Mouse (Mus musculus) hindbrain, embryonic 16.5 days (tissue): ENCODE measurements around the gene Mlxipl. TPM values are rescaled to one million over a fixed set of nuclear protein-coding genes. Genes with fewer than 3 reads are reported as not detected.

ENCODE experiments used
- ATAC-seq: fragments of 200-750 bp; cut with Nextera tagmentation; 2 replicates; pipeline ENCODE4 v1.8.0; 2017; ENCODE audit warnings: moderate TSS enrichment, moderate library complexity
- H3K27ac ChIP-seq: fragments of 300-500 bp; sonication (generic); 2 replicates; pipeline ENCODE4 v1.5.1; 2014; ENCODE audit warnings: low read depth, mild to moderate bottlenecking, control low read depth, low read length, moderate library complexity
- H3K27me3 ChIP-seq: fragments of 300-500 bp; sonication (generic); replicated peaks from 2 replicates; pipeline ENCODE4 v1.6.1; 2014; ENCODE audit warnings: low read length; ENCODE audit not compliant: control insufficient read depth, insufficient read depth
- H3K36me3 ChIP-seq: fragments of 300-500 bp; sonication (generic); 2 replicates; pipeline ENCODE4 v1.6.1; 2014; ENCODE audit warnings: mild to moderate bottlenecking, low read length, moderate library complexity, mixed read lengths; ENCODE audit not compliant: control insufficient read depth, insufficient read depth
- H3K4me1 ChIP-seq: fragments of 300-500 bp; sonication (generic); 2 replicates; pipeline ENCODE4 v1.6.1; 2014; ENCODE audit warnings: low read depth, low read length; ENCODE audit not compliant: control insufficient read depth, insufficient read depth
- H3K4me2 ChIP-seq: fragments of 300-500 bp; sonication (generic); 2 replicates; pipeline ENCODE4 v1.6.1; 2014; ENCODE audit warnings: mild to moderate bottlenecking, low read length, control low read depth, moderate library complexity
- H3K4me3 ChIP-seq: fragments of 300-500 bp; sonication (generic); 2 replicates; pipeline ENCODE4 v1.5.1; 2014; ENCODE audit warnings: mild to moderate bottlenecking, low read length, control low read depth, moderate library complexity
- H3K9ac ChIP-seq: fragments of 300-500 bp; sonication (generic); 2 replicates; pipeline ENCODE4 v1.6.1; 2014; ENCODE audit warnings: low read depth, mild to moderate bottlenecking, control low read depth, low read length, moderate library complexity
- H3K9me3 ChIP-seq: fragments of 300-500 bp; sonication (generic); 2 replicates; pipeline ENCODE4 v1.6.1; 2014; ENCODE audit warnings: mild to moderate bottlenecking, low read length, moderate library complexity; ENCODE audit not compliant: control insufficient read depth
- WGBS: fragments of 180-500 bp; shearing (Covaris S2); extraction: QIAGEN DNeasy Blood & Tissue Kit; methylation state at CpG from one replicate; pipeline ENCODE4 v1.1.7; 2014; 5-methylcytosine and 5-hydroxymethylcytosine counted together
- polyA plus RNA-seq: library from polyadenylated mRNA; unstranded; fragments of >200 nt; fragmentation: Nextera tagmentation; extraction: Ambion mirVana; gene quantifications from 2 replicates; pipeline ENCODE4 v1.2.1, GENCODE M21; 2015

Mlxipl gene
- polyA plus RNA-seq, 1 experiment from 2014 or later: 0.84 TPM

DNA sequence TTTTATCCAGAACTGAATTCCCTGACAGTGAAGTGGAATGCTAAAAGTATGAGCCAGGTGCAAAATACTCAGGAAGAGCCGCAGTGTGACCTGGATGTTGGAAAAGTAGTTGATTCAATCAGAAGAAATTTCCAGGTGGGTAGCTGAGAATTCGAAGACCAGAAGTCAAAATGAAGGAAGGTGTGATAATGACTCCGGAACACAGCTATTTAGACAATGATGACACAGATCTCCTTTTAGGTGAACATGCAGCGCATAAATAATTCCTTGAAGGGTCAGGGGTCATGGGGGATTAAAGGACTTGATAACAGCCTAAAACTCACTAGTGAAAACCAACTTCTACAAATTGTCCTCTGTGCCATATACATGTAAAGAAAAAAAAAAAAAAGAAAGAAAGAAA lies 77.8 kb downstream of the Mlxipl start:
- H3K27ac ChIP-seq: no peak overlapping the region
- WGBS: 95% methylated on average over 4 of the region's 4 CpGs
- peaks cover 4% of the 10 kb centered on the region for H3K36me3 ChIP-seq
- H3K9ac ChIP-seq: no peak overlapping the region
- peak overlapping the region; percentile 66; the same call in 1 of the 2 replicates for H3K4me2 ChIP-seq
- no peaks in the 10 kb centered on the region for H3K27me3 ChIP-seq
- no peak overlapping the region for H3K4me3 ChIP-seq
- H3K4me1 ChIP-seq: peaks cover 9% of the 10 kb centered on the region
- no peak for ATAC-seq
- H3K9me3 ChIP-seq: no peaks in the 10 kb centered on the region

DNA sequence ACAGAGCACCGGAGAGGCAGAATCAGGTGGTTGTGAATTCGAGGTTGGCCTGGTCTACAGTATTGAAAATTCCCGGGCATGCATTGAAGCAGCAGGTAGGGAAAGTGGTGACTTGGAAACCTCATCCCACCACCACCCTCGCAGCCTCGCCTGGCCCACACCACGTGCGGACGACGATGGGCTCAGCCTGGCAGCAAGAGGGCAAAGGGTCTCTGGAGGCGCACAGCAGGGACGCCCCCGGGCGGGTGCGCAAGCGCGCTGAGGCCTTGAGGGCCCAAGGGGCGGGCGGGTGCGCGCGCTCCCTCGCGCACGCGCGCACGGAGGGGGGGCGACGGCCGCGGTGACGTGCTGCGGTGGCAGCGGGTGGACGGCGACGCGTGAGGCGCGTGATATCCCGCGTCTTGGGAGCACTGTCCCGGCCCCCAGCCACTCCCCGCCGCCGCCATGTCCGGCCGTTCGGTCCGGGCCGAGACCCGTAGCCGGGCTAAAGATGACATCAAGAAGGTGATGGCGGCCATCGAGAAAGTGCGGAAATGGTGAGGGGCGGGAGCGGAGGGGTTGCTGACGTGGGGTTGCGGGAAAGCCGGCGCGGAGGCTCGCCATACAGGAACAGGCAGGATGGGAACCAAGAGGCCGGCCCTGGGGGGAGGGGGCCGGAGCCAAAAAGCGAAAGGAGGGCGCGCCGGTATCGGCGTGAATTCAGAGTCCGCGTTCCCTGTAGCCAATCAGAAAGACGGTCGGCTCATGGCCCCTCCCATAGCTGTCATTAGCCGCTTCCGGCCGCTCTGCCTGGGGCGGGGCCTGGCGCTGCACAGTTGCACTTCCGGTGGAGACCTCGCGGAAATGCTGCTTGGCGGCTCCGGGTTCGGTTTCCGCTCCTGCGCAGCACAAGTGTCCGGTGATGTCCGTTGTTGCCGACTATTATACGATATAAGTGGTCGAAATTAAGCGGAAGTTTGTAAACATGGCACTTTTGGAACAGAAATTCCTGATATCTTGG lies 78.7 kb downstream of the Mlxipl start, which contains the start of gene Bcl7b:
Gene Bcl7b, plus strand, starts transcription at position 221 of the 1,000 bp plus-strand sequence.
- ATAC-seq: peak; percentile 98
- Histone ChIP-seq H3K4me2 (peak within 1 kb of the TSS; percentile 66), H3K4me3 (peak within 1 kb of the TSS; percentile 73), H3K4me1 (peaks cover 9% of the 10 kb centered on the region), H3K9ac (peak within 1 kb of the TSS; percentile 91), H3K27me3 (no peaks in the 10 kb centered on the region), H3K27ac (peak within 1 kb of the TSS; percentile 100), H3K36me3 (peaks cover 10% of the 10 kb centered on the region), H3K9me3 (no peaks in the 10 kb centered on the region)
- 2% methylated on average over 94 of the region's 95 CpGs for WGBS

GRCm38 (mm10) chr5:135169479-135169878 lies 79.8 kb downstream of the Mlxipl start:
- Histone ChIP-seq H3K27me3 (no peaks in the 10 kb centered on the region), H3K9me3 (no peaks in the 10 kb centered on the region), H3K27ac (no peak overlapping the region), H3K4me1 (peaks cover 9% of the 10 kb centered on the region), H3K4me3 (peak overlapping the region; percentile 73), H3K36me3 (peaks cover 14% of the 10 kb centered on the region), H3K9ac (peak overlapping the region; percentile 41), H3K4me2 (peak overlapping the region; percentile 66)
- ATAC-seq: no peak
- WGBS: 91% methylated on average over 5 of the region's 5 CpGs

GRCm38 (mm10) chr5:135171688-135172220 lies 82.1 kb downstream of the Mlxipl start:
- H3K9ac ChIP-seq: no peak overlapping the region
- no peak for ATAC-seq
- H3K9me3 ChIP-seq: no peaks in the 10 kb centered on the region
- no peaks in the 10 kb centered on the region for H3K27me3 ChIP-seq
- H3K27ac ChIP-seq: no peak overlapping the region
- no peak overlapping the region for H3K4me3 ChIP-seq
- 93% methylated on average over 6 of the region's 6 CpGs for WGBS
- H3K4me1 ChIP-seq: peaks cover 9% of the 10 kb centered on the region
- peaks cover 14% of the 10 kb centered on the region for H3K36me3 ChIP-seq
- H3K4me2 ChIP-seq: no peak overlapping the region

GRCm38 (mm10) chr5:135172986-135173385 lies 83.3 kb downstream of the Mlxipl start:
- ATAC-seq: no peak
- H3K4me3 ChIP-seq: no peak overlapping the region
- peaks cover 21% of the 10 kb centered on the region for H3K36me3 ChIP-seq
- H3K4me2 ChIP-seq: no peak overlapping the region
- peaks cover 9% of the 10 kb centered on the region for H3K4me1 ChIP-seq
- H3K27me3 ChIP-seq: no peaks in the 10 kb centered on the region
- no peak overlapping the region for H3K9ac ChIP-seq
- WGBS: 95% methylated on average over 5 of the region's 5 CpGs
- H3K9me3 ChIP-seq: no peaks in the 10 kb centered on the region
- no peak overlapping the region for H3K27ac ChIP-seq

- H3K4me3 ChIP-seq: no peak overlapping the region
- H3K27me3 ChIP-seq: no peaks in the 10 kb centered on the region
- no peak overlapping the region for H3K4me2 ChIP-seq
- H3K4me1 ChIP-seq: no peaks in the 10 kb centered on the region
- no peak overlapping the region for H3K27ac ChIP-seq
- ATAC-seq: no peak
- H3K36me3 ChIP-seq: peaks cover 28% of the 10 kb centered on the region
- H3K9me3 ChIP-seq: no peaks in the 10 kb centered on the region
- H3K9ac ChIP-seq: no peak overlapping the region
Measured at GRCm38 (mm10) chr5:135175086-135175485, 85.4 kb downstream of the Mlxipl start.

DNA sequence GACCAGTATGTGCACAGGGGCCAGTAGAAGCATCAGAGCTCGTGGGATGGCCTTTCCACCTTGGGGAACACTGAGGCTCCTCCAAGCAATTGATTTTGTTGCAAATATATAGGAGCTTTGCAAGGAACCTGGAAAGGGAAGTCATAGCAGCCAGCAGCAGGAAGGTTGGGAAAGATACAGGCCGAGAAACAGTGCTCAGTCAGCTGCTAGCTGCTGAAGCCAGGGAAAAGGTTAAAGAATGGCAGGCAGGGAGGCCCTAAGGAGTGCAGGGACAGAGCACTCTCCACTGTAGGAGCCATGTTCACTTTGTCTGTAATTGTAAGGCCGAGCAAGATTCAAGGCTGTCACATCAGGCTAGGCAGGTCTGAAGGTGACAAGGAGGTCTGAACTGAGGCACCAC lies 88.8 kb downstream of the Mlxipl start:
- 80% methylated on average over 3 of the region's 3 CpGs for WGBS
- Histone ChIP-seq H3K9ac (no peak overlapping the region), H3K36me3 (peaks cover 39% of the 10 kb centered on the region), H3K27me3 (no peaks in the 10 kb centered on the region), H3K4me3 (no peak overlapping the region), H3K4me1 (no peaks in the 10 kb centered on the region), H3K27ac (no peak overlapping the region), H3K9me3 (no peaks in the 10 kb centered on the region), H3K4me2 (no peak overlapping the region)
- no peak for ATAC-seq

GRCm38 (mm10) chr5:135178996-135179395 lies 89.3 kb downstream of the Mlxipl start:
- WGBS: 81% methylated on average over 4 of the region's 4 CpGs
- H3K9me3 ChIP-seq: no peaks in the 10 kb centered on the region
- H3K4me3 ChIP-seq: no peak overlapping the region
- no peak for ATAC-seq
- H3K4me1 ChIP-seq: no peaks in the 10 kb centered on the region
- no peaks in the 10 kb centered on the region for H3K27me3 ChIP-seq
- H3K36me3 ChIP-seq: peaks cover 37% of the 10 kb centered on the region
- no peak overlapping the region for H3K4me2 ChIP-seq
- no peak overlapping the region for H3K9ac ChIP-seq
- H3K27ac ChIP-seq: no peak overlapping the region

DNA sequence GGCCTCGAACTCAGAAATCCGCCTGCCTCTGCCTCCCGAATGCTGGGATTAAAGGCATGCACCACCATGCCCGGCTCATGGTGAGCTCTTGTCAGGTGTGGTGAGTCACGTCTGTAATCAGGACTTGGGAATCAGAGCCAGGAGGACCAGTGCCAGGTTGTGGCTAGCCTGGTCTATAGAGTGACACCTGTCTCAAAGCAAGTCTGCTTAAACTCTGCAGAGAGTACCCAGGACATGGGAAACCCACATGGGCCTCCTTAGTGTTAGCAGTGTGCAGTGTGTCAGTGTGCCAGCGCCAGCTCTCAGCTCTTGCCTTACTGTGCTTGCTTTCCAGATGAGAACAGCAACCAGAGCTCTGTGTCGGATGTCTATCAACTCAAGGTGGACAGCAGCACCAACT lies 89.9 kb downstream of the Mlxipl start:
- Histone ChIP-seq H3K4me2 (no peak overlapping the region), H3K4me3 (no peak overlapping the region), H3K36me3 (peaks cover 37% of the 10 kb centered on the region), H3K9me3 (no peaks in the 10 kb centered on the region), H3K4me1 (no peaks in the 10 kb centered on the region), H3K27ac (no peak overlapping the region), H3K27me3 (no peaks in the 10 kb centered on the region), H3K9ac (no peak overlapping the region)
- ATAC-seq: no peak
- 90% methylated on average over 6 of the region's 7 CpGs for WGBS
